Comparison of ENCODE assay signal across 16 mouse cellular contexts in genomic region chr2:118669785-118670184, GRCm38 (mm10). TPM values are rescaled to one million over a fixed set of nuclear protein-coding genes. Genes with fewer than 3 reads are reported as not detected.
A peak's percentile ranks its signal among the peaks of the same experiment; 100 is the strongest.
DNase-seq lines count a peak whose midpoint lies in the region; ATAC-seq and TF ChIP-seq lines count a peak whose summit lies in the region.
"Had no signal": no experiment of that assay in that cellular context is flagged by ENCODE, and none has a peak within 500 bp of the region (broad histone marks: within the 10 kb centered on the region; RNA-seq: fewer than 3 reads in every experiment).

No protein-coding gene starts in this region.

- TF ChIP-seq CTCF in heart, postnatal 0 days (IDR thresholded peaks at IDR 0.05; ENCODE audit: low read depth), result no peak
- no peak for TF ChIP-seq CTCF in kidney, postnatal 0 days (IDR thresholded peaks at IDR 0.05; ENCODE audit: low read depth)

- no peak for DNase-seq in heart, postnatal 0 days (ENCODE audit: low spot score)
- peak; percentile 83 for DNase-seq in adipocyte (ENCODE audit: low spot score)
- DNase-seq in fibroblast of lung, adult 2 months (ENCODE audit: low read depth), result peak; percentile 68
- peak; percentile 16 for DNase-seq in kidney, postnatal 0 days (ENCODE audit: low spot score)
- no peak for DNase-seq in right cerebral cortex, postnatal 14 days
- DNase-seq in MN1 (ENCODE audit: low spot score), result no peak
- no peak for DNase-seq in gastrocnemius, postnatal 25 days
- DNase-seq: cerebellum, adult 8-10 months; gastrocnemius, adult 2 months had no signal

- H3K36me3 ChIP-seq in heart, postnatal 0 days (replicated peaks; ENCODE audit: control insufficient read depth, insufficient read depth, low read length), result no peaks in the 10 kb centered on the region
- no peaks in the 10 kb centered on the region for H3K36me3 ChIP-seq in heart, embryonic 11.5 days (ENCODE audit: control insufficient read depth, insufficient read depth, low read length)
- H3K36me3 ChIP-seq in kidney, postnatal 0 days (ENCODE audit: insufficient read depth, low read length), result no peaks in the 10 kb centered on the region
- H3K36me3 ChIP-seq: forebrain, embryonic 10.5 days had no signal

- 16% methylated on average over 2 of the region's 2 CpGs for WGBS in heart, postnatal 0 days
- 29% methylated on average over 2 of the region's 2 CpGs for WGBS in heart, embryonic 11.5 days (ENCODE audit: insufficient replicate concordance)
- WGBS in kidney, postnatal 0 days, result 30% methylated on average over 2 of the region's 2 CpGs

- ATAC-seq in heart, postnatal 0 days (ENCODE audit: insufficient read depth, low read depth), result peak; percentile 73
- no peak for ATAC-seq in heart, embryonic 11.5 days (replicated peaks; ENCODE audit: insufficient number of reproducible peaks, low FRiP score, low TSS enrichment)
- peak; percentile 60; the same call in 1 of the 2 replicates for ATAC-seq in kidney, postnatal 0 days (replicated peaks; ENCODE audit: low FRiP score, low read depth)

- peaks cover 45% of the 10 kb centered on the region for H3K4me1 ChIP-seq in heart, postnatal 0 days (ENCODE audit: control insufficient read depth, insufficient read depth)
- H3K4me1 ChIP-seq in heart, embryonic 11.5 days (ENCODE audit: control insufficient read depth, insufficient read depth, low read length), result peaks cover 24% of the 10 kb centered on the region
- H3K4me1 ChIP-seq in kidney, postnatal 0 days (replicated peaks; ENCODE audit: insufficient read depth, low read length), result no peaks in the 10 kb centered on the region

- TF ChIP-seq EP300 in heart, postnatal 0 days (IDR thresholded peaks at IDR 0.05; ENCODE audit: low read depth), result no peak

- H3K4me3 ChIP-seq in heart, postnatal 0 days (ENCODE audit: low read depth, low read length), result no peak overlapping the region
- no peak overlapping the region for H3K4me3 ChIP-seq in heart, embryonic 11.5 days (ENCODE audit: low read depth, low read length)
- H3K4me3 ChIP-seq in kidney, postnatal 0 days (replicated peaks; ENCODE audit: low read depth, low read length), result no peak overlapping the region
- H3K4me3 ChIP-seq: forebrain, embryonic 10.5 days; gastrocnemius, adult 2 months; left cerebral cortex, adult 2 months; myocyte had no signal

- no peak overlapping the region for H3K4me2 ChIP-seq in heart, postnatal 0 days (ENCODE audit: low read depth, low read length)
- no peak overlapping the region for H3K4me2 ChIP-seq in heart, embryonic 11.5 days
- H3K4me2 ChIP-seq in kidney, postnatal 0 days (ENCODE audit: low read length), result no peak overlapping the region
- H3K4me2 ChIP-seq: liver, embryonic 11.5 days; midbrain, embryonic 11.5 days had no signal

- no peaks in the 10 kb centered on the region for H3K9me3 ChIP-seq in heart, postnatal 0 days (replicated peaks; ENCODE audit: control insufficient read depth, low read length)
- H3K9me3 ChIP-seq in heart, embryonic 11.5 days (replicated peaks; ENCODE audit: control insufficient read depth, low read length), result no peaks in the 10 kb centered on the region
- no peaks in the 10 kb centered on the region for H3K9me3 ChIP-seq in kidney, postnatal 0 days (replicated peaks; ENCODE audit: low read length)
- H3K9me3 ChIP-seq: forebrain, embryonic 10.5 days had no signal

- H3K27ac ChIP-seq in heart, postnatal 0 days (ENCODE audit: low read depth), result peak overlapping the region; percentile 57
- H3K27ac ChIP-seq in heart, embryonic 11.5 days (ENCODE audit: low read depth, low read length), result no peak overlapping the region
- H3K27ac ChIP-seq in kidney, postnatal 0 days, result peak overlapping the region; percentile 51; the same call in 1 of the 2 replicates
- H3K27ac ChIP-seq: forebrain, embryonic 10.5 days; gastrocnemius, adult 2 months; left cerebral cortex, adult 2 months had no signal

- H3K9ac ChIP-seq in heart, postnatal 0 days (replicated peaks; ENCODE audit: low read depth, low read length), result no peak overlapping the region
- H3K9ac ChIP-seq in heart, embryonic 11.5 days (ENCODE audit: low read depth, low read length), result no peak overlapping the region
- no peak overlapping the region for H3K9ac ChIP-seq in kidney, postnatal 0 days (ENCODE audit: low read depth, low read length)

- peaks cover 3% of the 10 kb centered on the region; the same call in 1 of the 2 replicates for H3K27me3 ChIP-seq in heart, postnatal 0 days (ENCODE audit: control insufficient read depth, insufficient read depth, low read length)
- H3K27me3 ChIP-seq in heart, embryonic 11.5 days (ENCODE audit: control insufficient read depth, insufficient read depth, low read length), result peaks cover 33% of the 10 kb centered on the region
- 0 out of 2 replicates have a peak, but pooled peaks cover 1% of the 10 kb centered on the region for H3K27me3 ChIP-seq in kidney, postnatal 0 days (ENCODE audit: insufficient read depth, low read length)

RNA-seq across cellular contexts. Expression of gene Pak6, which starts 6.7 kb away (rescaled TPM):
- total RNA-seq in heart, postnatal 0 days (2014; rRNA removed; ENCODE audit: low replicate concordance), result 16.8 and 17.0 TPM in 2 replicates
- polyA plus RNA-seq in heart, postnatal 0 days (2015; fragmentation: Nextera tagmentation; extraction: Ambion mirVana), result 7.9 and 9.0 TPM in 2 replicates
- 1.8 and 3.0 TPM in 2 replicates for polyA plus RNA-seq in heart, embryonic 11.5 days (2014; fragmentation: Nextera tagmentation; extraction: Ambion mirVana)
- 1.9 and 3.5 TPM in 2 replicates for polyA plus RNA-seq in kidney, postnatal 0 days (2015; fragmentation: Nextera tagmentation; extraction: Ambion mirVana)
- under 1 TPM in 1 of 2 experiments, not detected in 1; 0.64 TPM for total RNA-seq in gastrocnemius, postnatal 25 days (2021)
- total RNA-seq: gastrocnemius, adult 2 months had no signal

RNA-seq across cellular contexts. Expression of gene Ankrd63, which starts 34.0 kb away (rescaled TPM):
- 7.6 and 14.3 TPM in 2 replicates for total RNA-seq in heart, postnatal 0 days (2014; rRNA removed; ENCODE audit: low replicate concordance)
- polyA plus RNA-seq in heart, postnatal 0 days (2015; fragmentation: Nextera tagmentation; extraction: Ambion mirVana), result 1.6 and 2.0 TPM in 2 replicates
- polyA plus RNA-seq in heart, embryonic 11.5 days (2014; fragmentation: Nextera tagmentation; extraction: Ambion mirVana), result 0.66 and 0.80 TPM in 2 replicates
- 0.37 and 0.45 TPM in 2 replicates for polyA plus RNA-seq in kidney, postnatal 0 days (2015; fragmentation: Nextera tagmentation; extraction: Ambion mirVana)
- total RNA-seq in gastrocnemius, postnatal 25 days (2021), result not detected
- polyA plus RNA-seq: forebrain, embryonic 10.5 days; hindbrain, embryonic 11.5 days; liver, embryonic 11.5 days; midbrain, embryonic 11.5 days had no signal

RNA-seq across cellular contexts. Expression of gene Plcb2, which starts 58.5 kb away (rescaled TPM):
- 1.6 and 7.6 TPM in 2 replicates for total RNA-seq in heart, postnatal 0 days (2014; rRNA removed; ENCODE audit: low replicate concordance)
- polyA plus RNA-seq in heart, postnatal 0 days (2015; fragmentation: Nextera tagmentation; extraction: Ambion mirVana), result 2.0 and 2.6 TPM in 2 replicates
- 0.99 and 1.4 TPM in 2 replicates for polyA plus RNA-seq in heart, embryonic 11.5 days (2014; fragmentation: Nextera tagmentation; extraction: Ambion mirVana)
- polyA plus RNA-seq in kidney, postnatal 0 days (2015; fragmentation: Nextera tagmentation; extraction: Ambion mirVana), result 1.3 and 1.4 TPM in 2 replicates
- under 1 TPM; 0.15 to 0.16 TPM for total RNA-seq in gastrocnemius, postnatal 25 days (2021)
- polyA plus RNA-seq: myocyte had no signal

Comparison
In these comparisons a context has a peak if more than half of its experiments do, and no peak if none do; other contexts are left out.
1. DNase-seq: peak in adipocyte (single experiment), fibroblast of lung, adult 2 months (single experiment) and kidney, postnatal 0 days (single experiment); none in heart, postnatal 0 days (single experiment), right cerebral cortex, postnatal 14 days (single experiment), MN1 (single experiment) and gastrocnemius, postnatal 25 days (single experiment).